Mouse (Mus musculus) bone marrow, adult 2 months (tissue): ENCODE results near the gene Tmem256.

Experiments used
- CTCF ChIP-seq: fragments of 200-500 bp; IDR thresholded peaks from 2 replicates; pipeline ENCODE4 v1.5.1; 2011; ENCODE audit warnings: low read length, control low read depth; ENCODE audit not compliant: control insufficient read depth, insufficient read depth
- POLR2A ChIP-seq: fragments of 200-500 bp; IDR thresholded peaks from 2 replicates; pipeline ENCODE4 v1.6.1; 2011; ENCODE audit warnings: low read depth, mild to moderate bottlenecking, control low read depth, low read length, borderline replicate concordance; ENCODE audit not compliant: control insufficient read depth

DNA sequence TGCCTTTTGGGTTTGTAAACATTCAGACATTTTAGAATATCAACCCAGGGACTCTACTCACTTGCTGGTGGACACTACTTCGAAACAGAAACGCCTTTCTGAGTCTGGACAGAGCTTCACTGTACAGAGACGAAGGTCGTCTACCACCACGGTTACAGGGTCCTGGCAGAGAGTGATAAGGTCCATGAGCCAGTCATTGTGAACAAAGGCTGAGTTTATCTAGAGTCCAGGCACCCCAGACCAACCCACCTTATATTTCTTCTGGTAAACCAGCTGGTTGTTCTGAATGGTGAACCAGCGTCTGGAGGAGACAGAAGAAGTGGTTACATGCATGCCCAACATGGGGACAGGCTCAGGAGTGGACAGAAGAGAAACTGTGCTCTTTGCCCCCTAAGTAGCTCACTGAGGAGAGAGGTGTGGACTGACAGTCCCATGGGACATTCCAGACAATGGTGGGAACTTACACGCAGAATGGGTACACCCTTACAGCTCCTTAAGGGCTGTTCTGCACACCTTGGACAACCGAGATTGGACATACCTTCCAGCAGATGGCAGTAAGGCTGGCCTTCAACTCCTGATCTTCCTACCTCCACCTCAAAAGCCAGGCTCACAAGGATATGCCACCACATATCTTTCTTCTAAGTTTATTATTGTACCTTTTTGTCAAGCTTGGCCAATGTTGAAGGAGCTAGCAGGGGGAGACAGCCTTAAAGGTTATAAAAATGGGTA is 48.8 kb downstream of the Tmem256 start:
- TF ChIP-seq CTCF (peak; percentile 47), POLR2A (no peak)
